Mouse (Mus musculus) limb, embryonic 12.5 days (tissue): ENCODE measurements around the gene Taf6. TPM values are rescaled to one million over a fixed set of nuclear protein-coding genes. Genes with fewer than 3 reads are reported as not detected.
A peak's percentile ranks its signal among the peaks of the same experiment; 100 is the strongest.

ENCODE experiments used
- ATAC-seq: fragments of 200-750 bp; cut with Nextera tagmentation; 2 replicates; pipeline ENCODE4 v1.8.0; 2017; ENCODE audit warnings: low read depth, moderate TSS enrichment; ENCODE audit not compliant: insufficient number of reproducible peaks, insufficient read depth, low FRiP score, low TSS enrichment
- H3K27ac ChIP-seq: fragments of 300-500 bp; sonication (generic); 2 replicates; pipeline ENCODE4 v1.5.1; 2016; ENCODE audit warnings: mild to moderate bottlenecking, moderate library complexity
- H3K27me3 ChIP-seq: fragments of 300-500 bp; sonication (generic); 2 replicates; pipeline ENCODE4 v1.6.1; 2016; ENCODE audit warnings: mild to moderate bottlenecking, moderate library complexity
- H3K36me3 ChIP-seq: fragments of 300-500 bp; sonication (generic); 2 replicates; pipeline ENCODE4 v1.6.1; 2016; ENCODE audit warnings: mild to moderate bottlenecking, moderate library complexity
- H3K4me1 ChIP-seq: fragments of 300-500 bp; sonication (generic); replicated peaks from 2 replicates; pipeline ENCODE4 v1.6.1; 2016
- H3K4me2 ChIP-seq: fragments of 300-500 bp; sonication (generic); 2 replicates; pipeline ENCODE4 v1.6.1; 2016; ENCODE audit warnings: mild to moderate bottlenecking, moderate library complexity
- H3K4me3 ChIP-seq: fragments of 300-500 bp; sonication (generic); replicated peaks from 2 replicates; pipeline ENCODE4 v1.5.1; 2016; ENCODE audit warnings: mild to moderate bottlenecking
- H3K9ac ChIP-seq: fragments of 300-500 bp; sonication (generic); replicated peaks from 2 replicates; pipeline ENCODE4 v1.6.1; 2016; ENCODE audit warnings: mild to moderate bottlenecking, moderate library complexity
- H3K9me3 ChIP-seq: fragments of 300-500 bp; sonication (generic); 2 replicates; pipeline ENCODE4 v1.6.1; 2016; ENCODE audit warnings: mild to moderate bottlenecking, moderate library complexity
- WGBS: fragments of 180-500 bp; shearing (Covaris S2); methylation state at CpG from one replicate; pipeline ENCODE4 v1.1.7; 2016; 5-methylcytosine and 5-hydroxymethylcytosine counted together
- polyA plus RNA-seq: library from polyadenylated mRNA; unstranded; fragments of >200 nt; fragmentation: Nextera tagmentation; extraction: Ambion mirVana; gene quantifications from 2 replicates; pipeline ENCODE4 v1.2.1, GENCODE M21; 2016

Taf6 gene
- polyA plus RNA-seq, 1 experiment from 2014 or later: 122 TPM

DNA sequence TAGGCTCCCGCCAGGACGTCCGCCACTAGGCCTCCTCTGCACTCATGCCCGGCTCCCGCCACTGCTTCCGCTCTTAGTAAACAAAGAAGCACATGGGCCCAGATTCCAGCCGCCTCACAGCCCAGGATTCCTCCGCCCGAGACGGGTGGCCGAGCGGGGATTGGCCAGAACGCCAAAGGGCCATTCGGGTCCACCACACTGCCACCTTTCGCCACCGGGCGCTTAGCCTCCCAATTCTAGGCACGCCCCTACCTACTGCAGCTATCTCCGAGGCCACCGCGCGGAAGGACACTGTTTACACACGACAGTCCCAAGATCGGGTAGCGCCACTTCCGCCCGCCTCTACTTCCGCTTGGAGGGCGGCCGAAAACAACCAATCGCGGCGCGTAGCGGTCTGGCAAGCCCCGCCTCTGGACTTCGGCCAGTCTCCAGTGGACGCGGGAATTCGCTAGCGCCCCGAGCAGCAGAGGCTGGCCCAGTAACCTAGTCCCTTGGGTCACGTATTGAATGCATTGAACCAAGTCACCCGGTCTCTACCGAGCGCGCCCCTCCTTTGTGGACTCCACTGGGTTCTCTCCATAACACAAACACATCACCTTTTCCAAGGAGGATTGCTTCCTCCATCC is 16.2 kb downstream of the Taf6 start:
- peaks cover 17% of the 10 kb centered on the region for H3K4me1 ChIP-seq
- H3K9ac ChIP-seq: peak overlapping the region; percentile 80
- H3K27me3 ChIP-seq: no peaks in the 10 kb centered on the region
- ATAC-seq: peak; percentile 84
- peak overlapping the region; percentile 74 for H3K4me3 ChIP-seq
- H3K36me3 ChIP-seq: peaks cover 67% of the 10 kb centered on the region
- WGBS: under 1% methylated on average over 47 of the region's 47 CpGs
- peak overlapping the region; percentile 81 for H3K4me2 ChIP-seq
- no peaks in the 10 kb centered on the region for H3K9me3 ChIP-seq
- peak overlapping the region; percentile 95 for H3K27ac ChIP-seq

DNA sequence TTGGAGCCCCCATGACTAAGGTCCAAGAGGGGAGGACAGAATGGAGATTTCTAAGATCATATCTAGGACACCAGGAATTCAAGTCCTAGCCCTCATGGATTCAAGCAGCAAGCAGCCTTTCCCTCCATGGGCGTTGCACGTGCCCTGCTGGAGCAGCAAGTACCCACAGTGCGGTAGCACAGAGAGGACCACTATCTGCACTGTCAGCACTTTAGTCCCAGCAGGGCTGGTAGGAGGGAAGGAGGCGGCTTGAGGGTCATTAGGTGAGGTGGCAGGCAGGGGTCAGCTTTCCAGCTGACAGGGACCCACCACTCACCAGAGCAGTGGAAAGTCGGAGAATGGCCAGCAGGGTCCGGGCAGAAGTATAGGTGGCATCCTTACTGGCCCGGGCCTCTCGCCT is 21.7 kb downstream of the Taf6 start:
- H3K4me2 ChIP-seq: no peak overlapping the region
- H3K9ac ChIP-seq: 0 out of 2 replicates have a peak overlapping the region, but pooled peaks have one; percentile 9
- peaks cover 80% of the 10 kb centered on the region for H3K36me3 ChIP-seq
- H3K4me1 ChIP-seq: peaks cover 17% of the 10 kb centered on the region
- H3K27ac ChIP-seq: no peak overlapping the region
- no peaks in the 10 kb centered on the region for H3K27me3 ChIP-seq
- WGBS: 83% methylated on average over 8 of the region's 8 CpGs
- no peak for ATAC-seq
- H3K9me3 ChIP-seq: no peaks in the 10 kb centered on the region
- no peak overlapping the region; the same call in 1 of the 2 replicates for H3K4me3 ChIP-seq

DNA sequence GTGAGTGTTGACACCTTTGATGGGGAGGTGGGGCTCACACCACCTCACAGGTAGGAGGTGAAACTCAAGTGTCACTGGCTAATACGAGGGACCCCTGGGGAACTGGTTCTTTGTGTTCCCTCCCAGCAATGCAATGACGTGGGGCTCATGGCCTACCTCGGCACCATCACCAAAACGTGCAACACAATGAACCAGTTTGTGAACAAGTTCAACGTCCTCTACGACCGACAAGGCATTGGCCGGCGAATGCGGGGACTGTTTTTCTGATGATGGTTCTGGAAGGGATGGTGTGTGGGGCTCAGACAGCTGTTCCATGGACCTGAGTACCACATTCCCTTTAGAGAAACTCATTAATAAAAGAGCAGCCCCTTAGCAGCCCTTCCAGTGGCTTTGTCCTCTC is 23.6 kb downstream of the Taf6 start:
- no peak overlapping the region for H3K4me3 ChIP-seq
- H3K27ac ChIP-seq: no peak overlapping the region
- no peak overlapping the region for H3K9ac ChIP-seq
- H3K9me3 ChIP-seq: no peaks in the 10 kb centered on the region
- no peak overlapping the region for H3K4me2 ChIP-seq
- H3K4me1 ChIP-seq: peaks cover 12% of the 10 kb centered on the region
- WGBS: 66% methylated on average over 10 of the region's 10 CpGs
- H3K36me3 ChIP-seq: peaks cover 64% of the 10 kb centered on the region
- no peaks in the 10 kb centered on the region for H3K27me3 ChIP-seq
- no peak for ATAC-seq

DNA sequence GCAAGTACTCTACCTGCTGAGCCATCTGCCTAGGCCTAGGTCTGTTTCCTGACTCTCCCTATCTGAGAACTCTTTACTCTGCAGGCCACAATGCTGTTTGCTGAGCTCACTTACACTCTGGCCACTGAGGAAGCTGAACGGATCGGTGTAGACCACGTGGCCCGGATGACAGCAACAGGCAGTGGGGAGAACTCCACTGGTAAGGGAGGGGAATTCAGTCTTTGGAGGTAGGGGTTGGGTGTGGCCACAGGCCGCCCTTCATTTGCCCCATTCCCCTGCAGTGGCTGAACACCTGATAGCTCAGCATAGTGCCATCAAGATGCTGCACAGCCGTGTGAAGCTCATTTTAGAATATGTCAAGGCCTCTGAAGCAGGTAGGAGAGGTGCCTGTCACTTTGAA is 24.2 kb downstream of the Taf6 start:
- no peak overlapping the region for H3K27ac ChIP-seq
- H3K9me3 ChIP-seq: no peaks in the 10 kb centered on the region
- 64% methylated on average over 6 of the region's 6 CpGs for WGBS
- H3K4me2 ChIP-seq: no peak overlapping the region
- H3K4me1 ChIP-seq: peaks cover 12% of the 10 kb centered on the region
- no peak overlapping the region for H3K9ac ChIP-seq
- ATAC-seq: no peak
- H3K27me3 ChIP-seq: no peaks in the 10 kb centered on the region
- H3K36me3 ChIP-seq: peaks cover 58% of the 10 kb centered on the region
- peak overlapping the region; percentile 13; the same call in 1 of the 2 replicates for H3K4me3 ChIP-seq

DNA sequence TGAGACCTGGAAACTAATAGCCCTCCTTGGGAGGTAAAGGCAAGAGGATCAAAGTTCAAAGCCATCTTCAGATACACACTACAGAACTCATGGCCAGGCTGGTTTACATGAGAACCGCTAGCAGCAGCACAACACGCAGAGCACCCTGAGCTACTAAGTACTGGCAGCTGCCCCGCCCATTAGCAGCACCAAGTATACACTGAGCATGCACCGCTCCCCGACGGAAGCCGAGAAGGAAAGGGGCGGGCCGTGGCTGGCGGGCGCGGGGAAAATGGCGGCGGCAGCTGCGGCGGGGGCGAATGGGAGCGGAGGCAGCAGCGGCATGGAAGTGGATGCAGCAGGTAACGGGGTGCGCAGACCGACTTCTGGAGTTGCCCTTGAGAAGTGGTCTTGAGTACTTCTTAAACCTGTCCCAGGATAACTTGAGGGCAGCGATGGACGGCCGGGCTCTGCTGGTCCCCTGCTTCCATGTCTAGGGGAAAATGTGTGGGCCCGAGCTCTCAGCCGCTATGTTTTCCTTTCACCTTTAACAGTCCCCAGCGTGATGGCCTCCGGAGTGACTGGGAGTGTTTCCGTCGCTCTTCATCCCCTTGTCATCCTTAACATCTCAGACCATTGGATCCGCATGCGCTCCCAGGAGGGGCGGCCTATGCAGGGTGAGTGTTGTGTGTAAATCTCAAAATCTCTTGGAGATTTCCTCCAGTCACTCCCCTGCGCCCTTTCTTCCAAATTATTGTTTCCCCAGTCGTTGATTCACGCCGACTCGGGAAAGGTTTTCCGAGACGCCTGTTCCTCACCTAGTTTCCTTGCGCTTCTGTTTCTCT is 26.2 kb downstream of the Taf6 start, which contains the start of gene Cops6:
TSS of gene Cops6 (plus strand) at position 230 of the 824 bp plus-strand sequence.
- Histone ChIP-seq H3K9me3 (no peaks in the 10 kb centered on the region), H3K36me3 (peaks cover 38% of the 10 kb centered on the region), H3K27ac (peak within 1 kb of the TSS; percentile 72), H3K4me2 (peak within 1 kb of the TSS; percentile 74), H3K9ac (peak within 1 kb of the TSS; percentile 76), H3K4me3 (peak within 1 kb of the TSS; percentile 70), H3K4me1 (peaks cover 12% of the 10 kb centered on the region), H3K27me3 (no peaks in the 10 kb centered on the region)
- under 1% methylated on average over 41 of the region's 42 CpGs for WGBS
- ATAC-seq: peak; percentile 94

DNA sequence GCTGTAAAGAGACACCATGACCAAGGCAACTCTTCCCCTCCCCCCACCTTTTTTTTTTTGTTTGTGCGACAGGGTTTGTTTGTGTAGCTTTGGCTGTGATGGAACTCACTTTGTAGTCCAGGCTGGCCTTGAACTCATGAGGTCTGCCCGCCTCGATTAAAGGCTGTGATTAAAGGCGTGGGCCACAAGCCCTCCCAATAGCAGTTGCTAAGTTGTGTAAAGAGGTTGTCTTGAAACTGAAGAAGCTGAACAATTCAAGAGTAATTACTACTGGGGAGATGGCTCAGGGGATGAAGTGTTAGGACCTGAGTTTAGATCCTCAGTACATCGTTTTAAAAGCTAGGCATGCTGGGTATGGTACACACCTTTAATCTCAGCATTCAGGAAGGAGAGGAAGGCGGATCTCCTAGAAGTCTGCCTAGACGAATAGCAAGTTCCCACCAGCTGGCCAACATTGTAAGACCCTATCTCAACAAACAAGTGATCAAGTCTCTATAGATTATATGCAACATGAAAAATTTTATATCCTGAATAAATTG is 27.0 kb downstream of the Taf6 start:
- ATAC-seq: no peak
- Histone ChIP-seq H3K4me2 (peak overlapping the region; percentile 74), H3K9me3 (no peaks in the 10 kb centered on the region), H3K4me1 (peaks cover 12% of the 10 kb centered on the region), H3K9ac (peak overlapping the region; percentile 76; the same call in 1 of the 2 replicates), H3K27ac (0 out of 2 replicates have a peak overlapping the region, but pooled peaks have one; percentile 72), H3K4me3 (peak overlapping the region; percentile 70; the same call in 1 of the 2 replicates), H3K36me3 (peaks cover 31% of the 10 kb centered on the region), H3K27me3 (no peaks in the 10 kb centered on the region)
- 66% methylated on average over 7 of the region's 7 CpGs for WGBS

DNA sequence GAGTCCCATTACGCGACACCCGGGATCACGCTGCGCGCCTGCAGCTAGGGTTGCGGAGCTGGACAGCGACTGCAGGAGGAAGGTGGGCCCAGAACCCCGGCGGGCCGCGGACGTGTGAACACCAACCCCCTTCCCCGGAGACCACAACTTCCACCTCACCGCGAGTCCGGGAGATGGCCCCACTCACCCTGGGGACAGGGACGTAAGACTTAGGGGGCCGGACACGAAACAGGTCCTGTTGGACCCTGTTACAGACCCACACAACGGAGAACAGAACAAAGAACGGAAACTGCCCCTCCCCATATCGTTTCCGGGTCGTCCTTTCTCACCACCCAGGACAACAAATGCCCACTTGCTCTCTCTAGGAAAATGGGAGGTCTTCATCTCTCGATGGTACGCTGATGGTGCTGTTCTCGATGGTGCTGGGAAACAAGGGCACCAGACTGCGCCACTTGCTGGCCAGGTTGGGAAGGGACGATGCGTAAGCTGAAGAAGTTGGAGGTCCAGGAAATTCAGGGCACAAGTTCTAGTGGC is 31.7 kb downstream of the Taf6 start, which contains the start of gene Zfp113:
TSS of gene Zfp113 (minus strand) at position 302 of the 534 bp plus-strand sequence.
- peak within 1 kb of the TSS; percentile 95 for H3K27ac ChIP-seq
- H3K36me3 ChIP-seq: peaks cover 32% of the 10 kb centered on the region
- peak within 1 kb of the TSS; percentile 66 for H3K4me2 ChIP-seq
- no peaks in the 10 kb centered on the region for H3K9me3 ChIP-seq
- H3K9ac ChIP-seq: peak within 1 kb of the TSS; percentile 91
- no peaks in the 10 kb centered on the region for H3K27me3 ChIP-seq
- ATAC-seq: peak; percentile 95
- under 1% methylated on average over 31 of the region's 31 CpGs for WGBS
- H3K4me3 ChIP-seq: peak within 1 kb of the TSS; percentile 76
- H3K4me1 ChIP-seq: peaks cover 10% of the 10 kb centered on the region; the same call in 1 of the 2 replicates

DNA sequence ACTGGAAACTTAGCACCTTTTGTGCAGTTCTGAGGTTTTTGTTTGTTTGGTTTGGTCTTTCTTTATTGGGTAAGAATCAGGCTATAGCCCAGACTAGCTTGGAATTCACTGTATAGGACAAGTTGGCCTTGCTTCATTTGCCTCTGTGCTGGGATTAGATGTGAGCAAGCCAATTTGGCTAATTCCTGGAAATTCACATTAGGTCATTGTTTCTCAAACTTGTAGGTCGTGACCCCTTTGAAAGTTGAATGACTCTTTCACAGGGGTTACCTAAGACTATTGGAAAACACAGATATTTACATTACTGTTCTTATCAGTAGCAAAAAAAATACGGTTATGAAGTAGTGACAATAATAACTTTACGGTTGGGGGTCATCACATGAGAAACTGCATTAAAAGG is 32.9 kb downstream of the Taf6 start:
- Histone ChIP-seq H3K4me1 (peaks cover 7% of the 10 kb centered on the region; the same call in 1 of the 2 replicates), H3K4me2 (peak overlapping the region; percentile 66), H3K9me3 (no peaks in the 10 kb centered on the region), H3K27me3 (no peaks in the 10 kb centered on the region), H3K4me3 (peak overlapping the region; percentile 76), H3K36me3 (peaks cover 37% of the 10 kb centered on the region), H3K9ac (peak overlapping the region; percentile 91), H3K27ac (no peak overlapping the region)
- ATAC-seq: no peak
- WGBS: 87% methylated on average over 3 of the region's 3 CpGs

DNA sequence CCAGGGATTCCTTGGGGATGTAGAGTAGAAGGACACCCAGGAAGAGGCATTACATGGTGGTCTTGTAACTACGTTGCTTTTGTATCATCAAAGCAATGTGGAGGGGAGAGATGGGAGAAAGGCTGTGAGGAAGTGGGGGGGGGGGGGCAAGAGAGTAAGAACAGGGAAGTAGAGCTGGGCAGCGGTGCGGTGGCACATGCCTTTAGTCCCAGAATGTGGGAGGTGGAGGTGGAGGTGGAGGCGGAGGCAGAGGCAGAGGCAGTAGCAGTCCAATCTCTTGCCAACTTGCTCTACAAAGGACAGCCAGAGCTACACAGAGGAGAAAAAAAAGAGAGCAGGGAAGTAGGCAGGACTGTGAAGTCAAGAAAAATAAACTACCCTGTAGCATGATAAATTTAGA is 48.7 kb downstream of the Taf6 start:
- H3K27ac ChIP-seq: no peak overlapping the region
- no peak overlapping the region for H3K4me2 ChIP-seq
- no peak overlapping the region for H3K9ac ChIP-seq
- H3K27me3 ChIP-seq: no peaks in the 10 kb centered on the region
- 87% methylated on average over 4 of the region's 4 CpGs for WGBS
- H3K36me3 ChIP-seq: peaks cover 44% of the 10 kb centered on the region
- H3K9me3 ChIP-seq: no peaks in the 10 kb centered on the region
- ATAC-seq: no peak
- H3K4me3 ChIP-seq: no peak overlapping the region
- H3K4me1 ChIP-seq: no peaks in the 10 kb centered on the region

DNA sequence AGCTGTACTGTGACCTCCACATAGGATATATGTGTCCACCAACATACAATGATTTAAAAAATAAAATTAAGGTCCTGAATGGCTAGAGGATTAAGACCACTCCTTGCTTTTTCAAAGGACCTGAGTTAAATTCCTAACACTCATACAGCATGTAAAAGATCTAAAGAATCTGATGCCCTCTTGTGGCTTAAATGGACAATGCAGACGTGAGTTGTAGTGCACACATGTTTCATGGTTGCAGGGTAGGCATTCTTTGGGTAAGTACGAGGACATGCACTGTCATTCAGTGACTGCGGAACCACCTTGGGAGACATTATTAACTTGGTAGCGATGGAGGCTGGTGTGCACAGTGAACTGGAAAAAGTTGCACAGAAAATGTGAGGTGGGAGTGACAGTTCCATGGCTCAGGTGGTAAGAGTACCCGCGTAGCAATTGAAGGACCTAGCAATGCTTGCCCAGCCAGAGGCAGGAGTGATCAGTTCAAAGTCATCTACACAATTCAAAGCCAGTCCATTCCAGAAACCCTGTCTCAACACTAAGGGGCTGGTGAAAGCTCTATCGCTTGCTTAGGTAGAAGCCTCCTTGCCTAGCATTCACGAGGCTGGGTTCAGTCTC is 49.2 kb downstream of the Taf6 start:
- Histone ChIP-seq H3K27me3 (no peaks in the 10 kb centered on the region), H3K9ac (no peak overlapping the region), H3K4me1 (no peaks in the 10 kb centered on the region), H3K36me3 (peaks cover 44% of the 10 kb centered on the region), H3K4me3 (no peak overlapping the region), H3K27ac (no peak overlapping the region), H3K9me3 (no peaks in the 10 kb centered on the region), H3K4me2 (no peak overlapping the region)
- no peak for ATAC-seq
- 63% methylated on average over 8 of the region's 8 CpGs for WGBS
